Mouse (Mus musculus) forebrain, embryonic 16.5 days (tissue): ENCODE data around the gene Emilin3. TPM values are rescaled to one million over a fixed set of nuclear protein-coding genes. Genes with fewer than 3 reads are reported as not detected.

Source experiments
- ATAC-seq: fragments of 200-750 bp; cut with Nextera tagmentation; 2 replicates; pipeline ENCODE4 v1.8.0; 2017; ENCODE audit warnings: mild to moderate bottlenecking, moderate library complexity
- H3K27ac ChIP-seq: fragments of 300-500 bp; sonication (generic); 2 replicates; pipeline ENCODE4 v1.5.1; 2014; ENCODE audit warnings: low read length, control low read depth
- H3K27me3 ChIP-seq: fragments of 300-500 bp; sonication (generic); replicated peaks from 2 replicates; pipeline ENCODE4 v1.6.1; 2014; ENCODE audit warnings: low read length; ENCODE audit not compliant: control insufficient read depth, insufficient read depth
- H3K36me3 ChIP-seq: fragments of 300-500 bp; sonication (generic); 2 replicates; pipeline ENCODE4 v1.6.1; 2014; ENCODE audit not compliant: control insufficient read depth, insufficient read depth
- H3K4me1 ChIP-seq: fragments of 300-500 bp; sonication (generic); replicated peaks from 2 replicates; pipeline ENCODE4 v1.6.1; 2014; ENCODE audit warnings: low read length; ENCODE audit not compliant: control insufficient read depth, insufficient read depth
- H3K4me2 ChIP-seq: fragments of 300-500 bp; sonication (generic); 2 replicates; pipeline ENCODE4 v1.6.1; 2014; ENCODE audit warnings: mild to moderate bottlenecking, low read length, control low read depth
- H3K4me3 ChIP-seq: fragments of 300-500 bp; sonication (generic); replicated peaks from 2 replicates; pipeline ENCODE4 v1.5.1; 2014; ENCODE audit warnings: mild to moderate bottlenecking, low read length, control low read depth
- H3K9ac ChIP-seq: fragments of 300-500 bp; sonication (generic); replicated peaks from 2 replicates; pipeline ENCODE4 v1.6.1; 2014; ENCODE audit warnings: low read depth, low read length, control low read depth
- H3K9me3 ChIP-seq: fragments of 300-500 bp; sonication (generic); 2 replicates; pipeline ENCODE4 v1.6.1; 2016; ENCODE audit warnings: low read length; ENCODE audit not compliant: control insufficient read depth
- WGBS: fragments of 180-500 bp; shearing (Covaris S2); extraction: QIAGEN DNeasy Blood & Tissue Kit; methylation state at CpG from one replicate; pipeline ENCODE4 v1.1.7; 2014; 5-methylcytosine and 5-hydroxymethylcytosine counted together
- polyA plus RNA-seq: library from polyadenylated mRNA; unstranded; fragments of >200 nt; fragmentation: Nextera tagmentation; extraction: Ambion mirVana; gene quantifications from 2 replicates; pipeline ENCODE4 v1.2.1, GENCODE M21; 2015

Gene Emilin3
- polyA plus RNA-seq, 1 experiment from 2014 or later: 0.43 TPM

DNA sequence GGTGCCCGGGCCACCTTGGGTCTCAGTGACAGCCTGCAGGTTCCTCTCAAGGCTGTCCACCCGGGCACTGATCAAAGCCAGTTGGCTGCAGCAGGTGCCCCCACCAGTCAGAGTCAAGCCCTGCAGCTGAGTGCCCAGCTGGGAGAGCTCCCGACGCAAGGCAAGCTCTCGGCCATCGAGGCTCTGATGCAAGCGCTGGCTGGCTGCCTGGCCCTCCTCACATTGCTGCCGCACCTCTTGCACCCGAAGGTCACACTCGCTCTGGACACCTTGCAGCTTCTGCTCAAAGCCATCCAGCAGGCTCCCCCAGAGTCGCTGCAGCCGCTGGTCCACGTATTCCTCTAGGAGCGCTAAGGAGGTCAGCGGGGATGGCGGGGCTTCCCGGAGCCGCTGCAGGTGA, 3.5 kb downstream of the Emilin3 start:
- Histone ChIP-seq H3K4me2 (no peak overlapping the region), H3K4me1 (peaks cover 15% of the 10 kb centered on the region), H3K4me3 (no peak overlapping the region), H3K36me3 (no peaks in the 10 kb centered on the region), H3K9me3 (no peaks in the 10 kb centered on the region), H3K9ac (no peak overlapping the region), H3K27me3 (peaks cover 28% of the 10 kb centered on the region), H3K27ac (no peak overlapping the region)
- ATAC-seq: no peak
- 62% methylated on average over 18 of the region's 18 CpGs for WGBS

DNA sequence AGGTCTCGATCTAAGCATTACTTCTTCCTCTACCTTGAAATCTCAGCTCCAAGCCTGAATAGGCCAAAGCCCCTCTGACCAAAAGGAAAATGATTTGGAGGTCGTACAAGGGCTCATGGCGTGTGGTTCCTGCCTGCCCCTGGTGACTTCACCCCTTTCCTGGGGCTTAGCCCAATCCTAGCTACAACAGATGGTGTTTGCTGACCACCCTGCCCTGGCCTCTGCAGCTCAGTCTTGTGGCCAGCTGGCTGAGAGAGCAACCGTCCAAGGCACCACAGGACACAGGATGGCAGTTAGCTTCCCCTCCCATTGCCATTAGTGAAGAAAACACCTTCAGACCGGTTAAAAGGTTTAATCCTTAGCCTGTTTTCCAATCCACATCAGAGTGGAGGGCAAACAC, 6.0 kb downstream of the Emilin3 start:
- H3K27me3 ChIP-seq: peaks cover 11% of the 10 kb centered on the region
- H3K4me3 ChIP-seq: no peak overlapping the region
- peaks cover under 1% of the 10 kb centered on the region; the same call in 1 of the 2 replicates for H3K4me1 ChIP-seq
- H3K36me3 ChIP-seq: no peaks in the 10 kb centered on the region
- no peaks in the 10 kb centered on the region for H3K9me3 ChIP-seq
- H3K4me2 ChIP-seq: no peak overlapping the region
- no peak overlapping the region for H3K9ac ChIP-seq
- H3K27ac ChIP-seq: no peak overlapping the region
- no peak for ATAC-seq
- 81% methylated on average over 5 of the region's 5 CpGs for WGBS

- no peak overlapping the region for H3K4me2 ChIP-seq
- no peaks in the 10 kb centered on the region for H3K9me3 ChIP-seq
- 95% methylated on average over 12 of the region's 12 CpGs for WGBS
- no peak overlapping the region for H3K9ac ChIP-seq
- H3K36me3 ChIP-seq: no peaks in the 10 kb centered on the region
- H3K27ac ChIP-seq: no peak overlapping the region
- no peak overlapping the region for H3K4me3 ChIP-seq
- H3K4me1 ChIP-seq: no peaks in the 10 kb centered on the region
- peaks cover 3% of the 10 kb centered on the region for H3K27me3 ChIP-seq
- ATAC-seq: no peak
Measured at GRCm38 (mm10) chr2:160905301-160905700, 6.8 kb downstream of the Emilin3 start.

DNA sequence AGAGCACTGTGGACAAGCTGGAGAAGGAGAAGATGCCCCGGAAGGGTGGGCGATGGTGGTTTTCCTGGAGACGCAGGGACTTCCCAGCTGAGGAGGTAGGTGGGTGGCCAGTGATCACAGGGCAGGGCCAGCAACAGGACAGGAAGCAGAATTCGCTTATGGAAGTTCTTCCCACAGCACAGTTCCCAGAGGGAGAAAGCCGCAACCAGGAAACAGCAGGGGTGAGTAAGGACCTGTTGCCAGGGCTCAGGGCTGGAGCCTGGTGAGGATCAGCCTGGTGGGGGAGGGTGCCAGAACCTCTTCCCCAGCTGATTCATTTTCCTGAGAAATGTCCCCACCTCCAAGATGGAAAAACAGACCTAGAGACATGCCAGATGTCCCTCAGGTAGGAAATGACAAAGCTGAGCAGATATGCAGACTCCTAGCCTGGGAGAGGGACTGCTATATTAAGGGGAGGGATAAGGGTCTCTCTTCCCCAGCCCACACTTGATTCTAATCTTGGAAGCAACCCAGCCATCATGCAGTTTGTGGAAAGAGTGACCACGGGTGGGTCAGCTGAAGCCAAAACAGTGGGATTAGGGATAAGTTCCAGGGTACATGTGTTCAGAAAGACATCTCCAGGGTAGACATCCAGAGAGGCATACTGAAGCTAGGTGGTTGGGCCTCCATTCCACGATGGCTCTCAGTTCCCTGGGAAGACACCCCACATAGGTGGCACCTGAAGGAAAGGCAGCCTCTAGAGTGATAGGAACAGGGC, 10.3 kb downstream of the Emilin3 start:
- WGBS: 86% methylated on average over 7 of the region's 7 CpGs
- Histone ChIP-seq H3K27ac (no peak overlapping the region), H3K4me2 (no peak overlapping the region), H3K9ac (no peak overlapping the region), H3K27me3 (no peaks in the 10 kb centered on the region), H3K9me3 (no peaks in the 10 kb centered on the region), H3K4me3 (no peak overlapping the region), H3K36me3 (no peaks in the 10 kb centered on the region), H3K4me1 (no peaks in the 10 kb centered on the region)
- ATAC-seq: no peak

- ATAC-seq: no peak
- no peaks in the 10 kb centered on the region for H3K9me3 ChIP-seq
- WGBS: 88% methylated on average over 9 of the region's 9 CpGs
- H3K4me1 ChIP-seq: peaks cover 9% of the 10 kb centered on the region
- no peak overlapping the region for H3K27ac ChIP-seq
- H3K4me2 ChIP-seq: no peak overlapping the region
- H3K27me3 ChIP-seq: peaks cover 8% of the 10 kb centered on the region; the same call in 1 of the 2 replicates
- no peak overlapping the region for H3K9ac ChIP-seq
- H3K36me3 ChIP-seq: no peaks in the 10 kb centered on the region
- H3K4me3 ChIP-seq: no peak overlapping the region
Measured at GRCm38 (mm10) chr2:160891697-160892096, 20.4 kb downstream of the Emilin3 start.

- Histone ChIP-seq H3K4me2 (no peak overlapping the region), H3K9me3 (no peaks in the 10 kb centered on the region), H3K27me3 (peaks cover 8% of the 10 kb centered on the region; the same call in 1 of the 2 replicates), H3K4me3 (no peak overlapping the region), H3K36me3 (no peaks in the 10 kb centered on the region), H3K27ac (no peak overlapping the region), H3K4me1 (peaks cover 9% of the 10 kb centered on the region), H3K9ac (no peak overlapping the region)
- 86% methylated on average over 5 of the region's 5 CpGs for WGBS
- ATAC-seq: no peak
Measured at GRCm38 (mm10) chr2:160891045-160891444, 21.1 kb downstream of the Emilin3 start.

- peak overlapping the region; percentile 41 for H3K4me3 ChIP-seq
- peaks cover 8% of the 10 kb centered on the region; the same call in 1 of the 2 replicates for H3K27me3 ChIP-seq
- peak; percentile 20; the same call in 1 of the 2 replicates for ATAC-seq
- no peaks in the 10 kb centered on the region for H3K36me3 ChIP-seq
- WGBS: under 1% methylated on average over 26 of the region's 26 CpGs
- no peak overlapping the region for H3K27ac ChIP-seq
- peaks cover 9% of the 10 kb centered on the region for H3K4me1 ChIP-seq
- no peaks in the 10 kb centered on the region for H3K9me3 ChIP-seq
- peak overlapping the region; percentile 66 for H3K4me2 ChIP-seq
- H3K9ac ChIP-seq: peak overlapping the region; percentile 16; the same call in 1 of the 2 replicates
Measured at GRCm38 (mm10) chr2:160887859-160888258, 24.3 kb downstream of the Emilin3 start.

GRCm38 (mm10) chr2:160887284-160887683, 24.8 kb downstream of the Emilin3 start:
- peaks cover 9% of the 10 kb centered on the region for H3K4me1 ChIP-seq
- H3K27ac ChIP-seq: no peak overlapping the region
- H3K4me3 ChIP-seq: peak overlapping the region; percentile 41
- ATAC-seq: peak; percentile 90
- WGBS: 5% methylated on average over 11 of the region's 11 CpGs
- H3K9me3 ChIP-seq: no peaks in the 10 kb centered on the region
- no peak overlapping the region; the same call in 1 of the 2 replicates for H3K9ac ChIP-seq
- H3K27me3 ChIP-seq: peaks cover 8% of the 10 kb centered on the region; the same call in 1 of the 2 replicates
- peak overlapping the region; percentile 66 for H3K4me2 ChIP-seq
- H3K36me3 ChIP-seq: no peaks in the 10 kb centered on the region

DNA sequence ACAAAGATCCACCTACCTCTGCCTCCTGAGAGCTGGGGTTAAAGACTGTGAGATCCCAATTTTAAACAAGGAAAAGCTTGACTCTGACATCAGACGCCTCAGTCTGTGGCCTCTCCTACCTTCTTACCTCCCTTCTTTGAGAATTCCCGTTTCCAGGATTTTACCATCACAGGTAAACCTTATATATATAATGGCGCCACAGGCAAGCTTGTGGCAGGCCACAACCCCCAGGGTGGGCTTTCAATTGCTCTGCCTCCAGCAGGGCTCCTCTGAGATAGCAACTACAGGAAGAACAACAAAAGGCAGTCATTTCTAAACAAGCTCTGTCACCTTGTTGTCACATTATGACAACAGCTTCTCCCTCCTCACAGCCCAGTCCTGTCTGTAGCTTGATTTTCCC, 25.9 kb downstream of the Emilin3 start:
- Histone ChIP-seq H3K27ac (no peak overlapping the region), H3K4me1 (peaks cover 9% of the 10 kb centered on the region), H3K9ac (no peak overlapping the region), H3K9me3 (no peaks in the 10 kb centered on the region), H3K27me3 (peaks cover 8% of the 10 kb centered on the region; the same call in 1 of the 2 replicates), H3K4me3 (no peak overlapping the region), H3K36me3 (no peaks in the 10 kb centered on the region), H3K4me2 (no peak overlapping the region)
- WGBS: 72% methylated on average over 3 of the region's 3 CpGs
- no peak for ATAC-seq
